Mouse (Mus musculus): ENCODE measurements at regions not wholly inside any gene's neighbourhood (a gene's known extent, or its start where the extent isn't known, plus 50 kb on each side); places are given as distances from the start of the nearest gene placed in this dataset.

GRCm38 (mm10) chr13:69867296-69868065, 65.3 kb downstream of the Med10 start:
- in situ Hi-C loops (cut with MboI, MseI), result no loop called here

GRCm38 (mm10) chr13:69896536-69896935, 94.3 kb downstream of the Med10 start:
- in situ Hi-C loops (cut with MboI, MseI), result no loop called here

GRCm38 (mm10) chr13:69901139-69901538, 98.9 kb downstream of the Med10 start:
- in situ Hi-C loops (cut with MboI, MseI), result no loop called here

GRCm38 (mm10) chr13:69906802-69907537, 104.8 kb downstream of the Med10 start:
- in situ Hi-C loops (cut with MboI, MseI), result no loop called here

- in situ Hi-C loops (cut with MboI, MseI), result no loop called here
These were observed 113.6 kb downstream of the Med10 start for GRCm38 (mm10) chr13:69915796-69916195.

GRCm38 (mm10) chr13:69932695-69933550, 130.7 kb downstream of the Med10 start:
- in situ Hi-C loops (cut with MboI, MseI), result no loop called here

GRCm38 (mm10) chr13:69933551-69933845, 131.3 kb downstream of the Med10 start:
- in situ Hi-C loops (cut with MboI, MseI), result no loop called here

- in situ Hi-C loops (cut with MboI, MseI), result no loop called here
These were observed 137.6 kb downstream of the Med10 start for GRCm38 (mm10) chr13:69939791-69940190.

- in situ Hi-C loops (cut with MboI, MseI), result no loop called here
These were observed 142.5 kb downstream of the Med10 start for GRCm38 (mm10) chr13:69944651-69945050.

- in situ Hi-C loops (cut with MboI, MseI), result no loop called here
These were observed 144.4 kb downstream of the Med10 start for GRCm38 (mm10) chr13:69946615-69947014.

- in situ Hi-C loops (cut with MboI, MseI), result no loop called here
These were observed 149.9 kb downstream of the Med10 start for GRCm38 (mm10) chr13:69952061-69952460.

- in situ Hi-C loops (cut with MboI, MseI), result no loop called here
These were observed 152.0 kb downstream of the Med10 start for GRCm38 (mm10) chr13:69954171-69954570.

GRCm38 (mm10) chr13:69955503-69955902, 153.3 kb downstream of the Med10 start:
- in situ Hi-C loops (cut with MboI, MseI), result no loop called here

GRCm38 (mm10) chr13:69963944-69964343, 161.7 kb downstream of the Med10 start:
- in situ Hi-C loops (cut with MboI, MseI), result no loop called here

GRCm38 (mm10) chr13:69971281-69972057, 169.3 kb downstream of the Med10 start:
- in situ Hi-C loops (cut with MboI, MseI), result no loop called here

- in situ Hi-C loops (cut with MboI, MseI), result no loop called here
These were observed 172.6 kb downstream of the Med10 start for GRCm38 (mm10) chr13:69974835-69975234.

- in situ Hi-C loops (cut with MboI, MseI), result loop anchor here (10.0 kb wide), 1 partner anchor 249 kb away; the partner anchor contains the start of gene Ube2ql1
These were observed 182.0 kb downstream of the Med10 start for GRCm38 (mm10) chr13:69984159-69984558.

- in situ Hi-C loops (cut with MboI, MseI), result loop anchor here (10.0 kb wide), 1 partner anchor 252 kb away; the partner anchor contains the start of gene Ube2ql1
These were observed 185.0 kb downstream of the Med10 start for GRCm38 (mm10) chr13:69987181-69987580.

- in situ Hi-C loops (cut with MboI, MseI), result loop anchor here (10.0 kb wide), 1 partner anchor 254 kb away; the partner anchor contains the start of gene Ube2ql1
These were observed 186.1 kb downstream of the Med10 start for GRCm38 (mm10) chr13:69988319-69988718.

- in situ Hi-C loops (cut with MboI, MseI), result no loop called here
These were observed 189.2 kb downstream of the Med10 start for GRCm38 (mm10) chr13:69991253-69991891.

GRCm38 (mm10) chr13:69991892-69992261, 189.7 kb downstream of the Med10 start:
- in situ Hi-C loops (cut with MboI, MseI), result no loop called here

All from regulatory T cell (primary cell).